Mouse (Mus musculus): ENCODE measurements at regions not wholly inside any gene's neighbourhood (a gene's known extent, or its start where the extent isn't known, plus 50 kb on each side); places are given as distances from the start of the nearest gene placed in this dataset.

DNA sequence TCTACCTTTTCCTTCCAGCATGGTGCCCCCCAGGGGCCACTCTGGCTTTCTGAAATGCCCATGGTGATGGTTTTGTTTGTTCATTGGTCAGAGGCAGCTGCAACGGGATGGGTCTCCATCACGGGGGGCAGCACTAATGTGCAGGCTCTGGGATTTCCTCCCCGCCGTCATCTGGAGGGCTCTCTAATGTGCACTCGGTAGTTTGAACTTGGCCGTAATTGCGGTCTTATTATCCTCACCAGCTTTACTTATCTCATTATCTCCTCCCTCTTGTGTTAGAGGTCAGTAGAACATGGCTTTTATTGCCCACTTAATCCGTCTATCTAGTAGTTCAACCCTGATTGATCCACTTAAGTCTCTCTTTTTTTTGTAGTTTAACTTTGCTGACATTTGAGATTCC, 182.2 kb upstream of the Cdh13 start:
- TF ChIP-seq EP300 (IDR thresholded peaks at IDR 0.05; ENCODE audit: low read depth), result no peak
- no peak for TF ChIP-seq CTCF (IDR thresholded peaks at IDR 0.05; ENCODE audit: low read depth)
